Mouse (Mus musculus) thymus, adult 2 months (tissue): ENCODE data around the gene Epha2.

Source experiments
- CTCF ChIP-seq: fragments of 200-500 bp; IDR thresholded peaks from 2 replicates; pipeline ENCODE4 v1.5.1; 2012; ENCODE audit warnings: mild to moderate bottlenecking, control low read depth, low read length, moderate library complexity, borderline replicate concordance; ENCODE audit not compliant: control insufficient read depth, poor library complexity, insufficient read depth; ENCODE audit errors: extremely low read depth
- POLR2A ChIP-seq: fragments of 200-500 bp; IDR thresholded peaks from 2 replicates; pipeline ENCODE4 v1.6.1; 2012; ENCODE audit warnings: mild to moderate bottlenecking, low read length, control low read depth, moderate library complexity; ENCODE audit not compliant: control insufficient read depth, poor library complexity, insufficient read depth; ENCODE audit errors: extremely low read depth

DNA sequence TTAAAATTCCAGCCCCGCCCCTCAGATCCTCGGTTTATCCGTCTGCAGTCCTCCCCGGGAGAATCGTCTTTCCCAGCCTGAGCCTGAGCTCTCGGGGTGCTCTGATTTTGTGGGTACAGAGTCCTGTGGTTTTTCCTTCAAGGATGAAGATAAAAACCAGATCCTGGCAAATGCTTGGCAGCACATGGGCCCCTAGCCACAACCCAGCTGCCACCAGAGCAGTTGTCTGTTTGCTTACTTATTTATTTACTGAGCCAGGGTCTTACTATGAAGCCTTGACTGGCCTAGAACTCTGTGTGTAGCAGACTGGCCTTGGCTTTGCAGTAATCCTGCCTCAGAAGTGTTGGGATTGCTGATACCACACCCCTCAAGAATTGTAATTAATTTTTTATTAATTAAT, 58.2 kb downstream of the Epha2 start:
- TF ChIP-seq POLR2A, result no peak
- no peak for TF ChIP-seq CTCF
